Mouse (Mus musculus): Measurements from ENCODE around the gene Ube2e2.

Ube2e2 gene

GRCm38 (mm10) chr14:18893947-18894445 is at the start of gene Ube2e2:
Ube2e2 (minus strand) TSS chr14:18894267.
- DNase-seq (ENCODE audit: low read depth, low spot score): no peak

GRCm38 (mm10) chr14:18940068-18940467 is 46.0 kb upstream of the Ube2e2 start:
- DNase-seq (ENCODE audit: low read depth, low spot score): no peak

GRCm38 (mm10) chr14:18903553-18903952 is 9.5 kb upstream of the Ube2e2 start:
- DNase-seq (ENCODE audit: low read depth, low spot score): no peak

- peak; percentile 84 for DNase-seq (ENCODE audit: low read depth, low spot score)
These were observed 733 bp downstream of the Ube2e2 start for GRCm38 (mm10) chr14:18893121-18893946.

- DNase-seq (ENCODE audit: low read depth, low spot score): no peak
These were observed 4.5 kb downstream of the Ube2e2 start for GRCm38 (mm10) chr14:18889571-18889970.

- no peak for DNase-seq (ENCODE audit: low read depth, low spot score)
These were observed 11.6 kb downstream of the Ube2e2 start for GRCm38 (mm10) chr14:18882493-18882892.

- DNase-seq (ENCODE audit: low read depth, low spot score): no peak
These were observed 23.4 kb downstream of the Ube2e2 start for GRCm38 (mm10) chr14:18870716-18871115.

- no peak for DNase-seq (ENCODE audit: low read depth, low spot score)
These were observed 65.4 kb downstream of the Ube2e2 start for GRCm38 (mm10) chr14:18828661-18829060.

GRCm38 (mm10) chr14:18826753-18827152 is 67.3 kb downstream of the Ube2e2 start:
- DNase-seq (ENCODE audit: low read depth, low spot score): no peak

- no peak for DNase-seq (ENCODE audit: low read depth, low spot score)
These were observed 73.4 kb downstream of the Ube2e2 start for GRCm38 (mm10) chr14:18820713-18821112.

- DNase-seq (ENCODE audit: low read depth, low spot score): no peak
These were observed 97.2 kb downstream of the Ube2e2 start for GRCm38 (mm10) chr14:18796857-18797256.

GRCm38 (mm10) chr14:18795787-18796186 is 98.3 kb downstream of the Ube2e2 start:
- peak; percentile 16 for DNase-seq (ENCODE audit: low read depth, low spot score)

GRCm38 (mm10) chr14:18778993-18779675 is 114.9 kb downstream of the Ube2e2 start:
- DNase-seq (ENCODE audit: low read depth, low spot score): no peak

- no peak for DNase-seq (ENCODE audit: low read depth, low spot score)
These were observed 115.8 kb downstream of the Ube2e2 start for GRCm38 (mm10) chr14:18778241-18778640.

GRCm38 (mm10) chr14:18776132-18776531 is 117.9 kb downstream of the Ube2e2 start:
- no peak for DNase-seq (ENCODE audit: low read depth, low spot score)

GRCm38 (mm10) chr14:18773724-18774123 is 120.3 kb downstream of the Ube2e2 start:
- no peak for DNase-seq (ENCODE audit: low read depth, low spot score)

- no peak for DNase-seq (ENCODE audit: low read depth, low spot score)
These were observed 134.3 kb downstream of the Ube2e2 start for GRCm38 (mm10) chr14:18759601-18760356.

- DNase-seq (ENCODE audit: low read depth, low spot score): no peak
These were observed 135.2 kb downstream of the Ube2e2 start for GRCm38 (mm10) chr14:18758595-18759532.

GRCm38 (mm10) chr14:18758003-18758402 is 136.1 kb downstream of the Ube2e2 start:
- DNase-seq (ENCODE audit: low read depth, low spot score): no peak

- no peak for DNase-seq (ENCODE audit: low read depth, low spot score)
These were observed 138.7 kb downstream of the Ube2e2 start for GRCm38 (mm10) chr14:18755410-18755809.

GRCm38 (mm10) chr14:18754595-18754994 is 139.5 kb downstream of the Ube2e2 start:
- DNase-seq (ENCODE audit: low read depth, low spot score): no peak

Data from ES-CJ7 (cell line).